Comparison of ENCODE assay signal across 14 mouse cellular contexts in genomic region chr16:13118754-13119294, GRCm38 (mm10).
"Had no signal": no experiment of that assay in that cellular context is flagged by ENCODE, and none has a peak within 500 bp of the region (broad histone marks: within the 10 kb centered on the region; RNA-seq: fewer than 3 reads in every experiment).

No protein-coding gene starts in this region.

- H3K27me3 ChIP-seq: limb, embryonic 12.5 days; liver, embryonic 13.5 days; lung, embryonic 15.5 days; megakaryocyte, embryonic 14.5 days; midbrain, embryonic 12.5 days had no signal

- H3K4me1 ChIP-seq: limb, embryonic 12.5 days; liver, embryonic 13.5 days; lung, embryonic 15.5 days; midbrain, embryonic 12.5 days had no signal

- ATAC-seq: liver, postnatal 0 days had no signal

- H3K4me2 ChIP-seq: limb, embryonic 12.5 days; liver, embryonic 13.5 days; lung, embryonic 15.5 days; midbrain, embryonic 12.5 days had no signal

- H3K9me3 ChIP-seq: limb, embryonic 12.5 days; liver, embryonic 13.5 days; lung, embryonic 15.5 days; megakaryocyte, embryonic 14.5 days; midbrain, embryonic 12.5 days had no signal

- H3K4me3 ChIP-seq: limb, embryonic 12.5 days; liver, embryonic 13.5 days; lung, embryonic 15.5 days; megakaryocyte, embryonic 14.5 days; midbrain, embryonic 12.5 days had no signal

- DNase-seq: kidney, postnatal 36 days; layer of hippocampus, adult 9-11 months; layer of hippocampus, postnatal 36 days; liver; liver, embryonic 13.5 days; liver, postnatal 0 days; lung, postnatal 14 days; right cerebral cortex, postnatal 14 days; thymus, postnatal 4 days had no signal

- H3K27ac ChIP-seq: limb, embryonic 12.5 days; liver, embryonic 13.5 days; lung, embryonic 15.5 days; macrophage; midbrain, embryonic 12.5 days had no signal

- H3K9ac ChIP-seq: limb, embryonic 12.5 days; liver, embryonic 13.5 days; liver, postnatal 0 days; lung, embryonic 15.5 days; midbrain, embryonic 12.5 days had no signal
